Mouse (Mus musculus): ENCODE data around the gene Mob3b. TPM values are rescaled to one million over a fixed set of nuclear protein-coding genes. Genes with fewer than 3 reads are reported as not detected.

Gene Mob3b
- polyA plus RNA-seq, 1 experiment from 2014 or later: 20.7 TPM

- ATAC-seq (ENCODE audit: low FRiP score): no peak
- Histone ChIP-seq H3K36me3 (replicated peaks) (no peaks in the 10 kb centered on the region), H3K4me3 (replicated peaks) (no peak overlapping the region), H3K4me1 (no peaks in the 10 kb centered on the region), H3K9ac (no peak overlapping the region), H3K27me3 (no peaks in the 10 kb centered on the region), H3K9me3 (no peaks in the 10 kb centered on the region), H3K27ac (no peak overlapping the region), H3K4me2 (no peak overlapping the region)
- WGBS: 84% methylated on average over 12 of the region's 12 CpGs
Observed at GRCm38 (mm10) chr4:35143472-35144102, 13.7 kb downstream of the Mob3b start.

GRCm38 (mm10) chr4:35140317-35140716 is 17.0 kb downstream of the Mob3b start:
- no peaks in the 10 kb centered on the region for H3K9me3 ChIP-seq
- no peak overlapping the region for H3K27ac ChIP-seq
- no peak overlapping the region for H3K4me2 ChIP-seq
- H3K9ac ChIP-seq: no peak overlapping the region
- H3K36me3 ChIP-seq (replicated peaks): no peaks in the 10 kb centered on the region
- no peaks in the 10 kb centered on the region for H3K27me3 ChIP-seq
- H3K4me3 ChIP-seq (replicated peaks): no peak overlapping the region
- H3K4me1 ChIP-seq: peaks cover 12% of the 10 kb centered on the region
- WGBS: 89% methylated on average over 6 of the region's 6 CpGs
- ATAC-seq (ENCODE audit: low FRiP score): no peak

GRCm38 (mm10) chr4:35138077-35138476 is 19.2 kb downstream of the Mob3b start:
- Histone ChIP-seq H3K9me3 (no peaks in the 10 kb centered on the region), H3K4me1 (peaks cover 12% of the 10 kb centered on the region), H3K9ac (no peak overlapping the region), H3K27me3 (no peaks in the 10 kb centered on the region), H3K27ac (no peak overlapping the region), H3K4me3 (replicated peaks) (no peak overlapping the region), H3K4me2 (no peak overlapping the region), H3K36me3 (replicated peaks) (no peaks in the 10 kb centered on the region)
- no peak for ATAC-seq (ENCODE audit: low FRiP score)
- 48% methylated on average over 6 of the region's 6 CpGs for WGBS

GRCm38 (mm10) chr4:35136996-35137395 is 20.3 kb downstream of the Mob3b start:
- H3K4me1 ChIP-seq: peaks cover 12% of the 10 kb centered on the region
- ATAC-seq (ENCODE audit: low FRiP score): no peak
- no peak overlapping the region for H3K4me3 ChIP-seq (replicated peaks)
- H3K27me3 ChIP-seq: no peaks in the 10 kb centered on the region
- 90% methylated on average over 8 of the region's 8 CpGs for WGBS
- H3K9ac ChIP-seq: no peak overlapping the region
- no peak overlapping the region for H3K27ac ChIP-seq
- H3K36me3 ChIP-seq (replicated peaks): no peaks in the 10 kb centered on the region
- H3K4me2 ChIP-seq: no peak overlapping the region
- H3K9me3 ChIP-seq: no peaks in the 10 kb centered on the region

GRCm38 (mm10) chr4:35135806-35136205 is 21.5 kb downstream of the Mob3b start:
- no peaks in the 10 kb centered on the region for H3K9me3 ChIP-seq
- no peaks in the 10 kb centered on the region for H3K27me3 ChIP-seq
- no peak overlapping the region for H3K4me2 ChIP-seq
- 78% methylated on average over 4 of the region's 4 CpGs for WGBS
- H3K9ac ChIP-seq: no peak overlapping the region
- no peak overlapping the region for H3K4me3 ChIP-seq (replicated peaks)
- no peak for ATAC-seq (ENCODE audit: low FRiP score)
- no peak overlapping the region for H3K27ac ChIP-seq
- no peaks in the 10 kb centered on the region for H3K36me3 ChIP-seq (replicated peaks)
- peaks cover 12% of the 10 kb centered on the region for H3K4me1 ChIP-seq

- no peak for ATAC-seq (ENCODE audit: low FRiP score)
- WGBS: 90% methylated on average over 15 of the region's 15 CpGs
- no peak overlapping the region for H3K4me2 ChIP-seq
- H3K36me3 ChIP-seq (replicated peaks): no peaks in the 10 kb centered on the region
- no peak overlapping the region for H3K9ac ChIP-seq
- peaks cover 14% of the 10 kb centered on the region for H3K4me1 ChIP-seq
- H3K27me3 ChIP-seq: no peaks in the 10 kb centered on the region
- H3K27ac ChIP-seq: no peak overlapping the region
- no peaks in the 10 kb centered on the region for H3K9me3 ChIP-seq
- H3K4me3 ChIP-seq (replicated peaks): no peak overlapping the region
Observed at GRCm38 (mm10) chr4:35134846-35135611, 22.3 kb downstream of the Mob3b start.

- no peak overlapping the region for H3K9ac ChIP-seq
- WGBS: 91% methylated on average over 4 of the region's 4 CpGs
- no peaks in the 10 kb centered on the region for H3K27me3 ChIP-seq
- H3K36me3 ChIP-seq (replicated peaks): no peaks in the 10 kb centered on the region
- H3K9me3 ChIP-seq: no peaks in the 10 kb centered on the region
- H3K4me3 ChIP-seq (replicated peaks): no peak overlapping the region
- H3K4me2 ChIP-seq: no peak overlapping the region
- no peak for ATAC-seq (ENCODE audit: low FRiP score)
- peaks cover 19% of the 10 kb centered on the region for H3K4me1 ChIP-seq
- H3K27ac ChIP-seq: no peak overlapping the region
Observed at GRCm38 (mm10) chr4:35133411-35133810, 23.9 kb downstream of the Mob3b start.

GRCm38 (mm10) chr4:35131592-35131991 is 25.7 kb downstream of the Mob3b start:
- Histone ChIP-seq H3K9ac (no peak overlapping the region), H3K36me3 (replicated peaks) (no peaks in the 10 kb centered on the region), H3K27me3 (no peaks in the 10 kb centered on the region), H3K4me1 (peaks cover 29% of the 10 kb centered on the region), H3K4me3 (replicated peaks) (no peak overlapping the region), H3K27ac (no peak overlapping the region), H3K9me3 (no peaks in the 10 kb centered on the region), H3K4me2 (no peak overlapping the region)
- WGBS: 77% methylated on average over 4 of the region's 4 CpGs
- ATAC-seq (ENCODE audit: low FRiP score): no peak

- H3K4me2 ChIP-seq: no peak overlapping the region
- 79% methylated on average over 6 of the region's 6 CpGs for WGBS
- H3K27ac ChIP-seq: no peak overlapping the region
- H3K4me1 ChIP-seq: peaks cover 29% of the 10 kb centered on the region
- no peak for ATAC-seq (ENCODE audit: low FRiP score)
- no peak overlapping the region for H3K9ac ChIP-seq
- H3K9me3 ChIP-seq: no peaks in the 10 kb centered on the region
- no peaks in the 10 kb centered on the region for H3K27me3 ChIP-seq
- H3K36me3 ChIP-seq (replicated peaks): no peaks in the 10 kb centered on the region
- H3K4me3 ChIP-seq (replicated peaks): no peak overlapping the region
Observed at GRCm38 (mm10) chr4:35130411-35130948, 26.8 kb downstream of the Mob3b start.

GRCm38 (mm10) chr4:35127759-35128158 is 29.5 kb downstream of the Mob3b start:
- Histone ChIP-seq H3K9me3 (no peaks in the 10 kb centered on the region), H3K4me2 (no peak overlapping the region), H3K4me3 (replicated peaks) (no peak overlapping the region), H3K27me3 (no peaks in the 10 kb centered on the region), H3K9ac (no peak overlapping the region), H3K4me1 (peaks cover 53% of the 10 kb centered on the region), H3K36me3 (replicated peaks) (no peaks in the 10 kb centered on the region), H3K27ac (no peak overlapping the region)
- 57% methylated on average over 6 of the region's 6 CpGs for WGBS
- no peak for ATAC-seq (ENCODE audit: low FRiP score)

GRCm38 (mm10) chr4:35126776-35127175 is 30.5 kb downstream of the Mob3b start:
- peaks cover 63% of the 10 kb centered on the region for H3K4me1 ChIP-seq
- no peaks in the 10 kb centered on the region for H3K27me3 ChIP-seq
- no peaks in the 10 kb centered on the region for H3K36me3 ChIP-seq (replicated peaks)
- 41% methylated on average over 9 of the region's 9 CpGs for WGBS
- no peak overlapping the region for H3K4me3 ChIP-seq (replicated peaks)
- H3K9ac ChIP-seq: no peak overlapping the region
- no peak for ATAC-seq (ENCODE audit: low FRiP score)
- no peaks in the 10 kb centered on the region for H3K9me3 ChIP-seq
- no peak overlapping the region for H3K27ac ChIP-seq
- H3K4me2 ChIP-seq: no peak overlapping the region

- Histone ChIP-seq H3K4me3 (replicated peaks) (0 out of 2 replicates have a peak overlapping the region, but pooled peaks have one; percentile 1), H3K4me1 (peaks cover 77% of the 10 kb centered on the region), H3K27ac (peak overlapping the region; percentile 85), H3K9me3 (no peaks in the 10 kb centered on the region), H3K27me3 (no peaks in the 10 kb centered on the region), H3K36me3 (replicated peaks) (no peaks in the 10 kb centered on the region), H3K4me2 (peak overlapping the region; percentile 24), H3K9ac (no peak overlapping the region)
- WGBS: under 1% methylated on average over 6 of the region's 6 CpGs
- ATAC-seq (ENCODE audit: low FRiP score): peak; percentile 94
Observed at GRCm38 (mm10) chr4:35125299-35125777, 31.9 kb downstream of the Mob3b start.
